Mouse (Mus musculus) limb, embryonic 10.5 days (tissue): Measurements from ENCODE around the gene Parva. TPM values are rescaled to one million over a fixed set of nuclear protein-coding genes. Genes with fewer than 3 reads are reported as not detected.

Experiments
- DNase-seq: peaks from one replicate; pipeline ENCODE4 v3.0.0-alpha.2; 2017; ENCODE audit warnings: low spot score
- H3K27ac ChIP-seq: fragments of 300-500 bp; sonication (generic); 2 replicates; pipeline ENCODE4 v1.5.1; 2016; ENCODE audit warnings: mild to moderate bottlenecking
- H3K27me3 ChIP-seq: fragments of 300-500 bp; sonication (generic); 2 replicates; pipeline ENCODE4 v1.6.1; 2016; ENCODE audit warnings: low read depth, mild to moderate bottlenecking; ENCODE audit not compliant: poor library complexity, severe bottlenecking
- H3K36me3 ChIP-seq: fragments of 300-500 bp; sonication (generic); 2 replicates; pipeline ENCODE4 v1.6.1; 2016; ENCODE audit warnings: mild to moderate bottlenecking, moderate library complexity
- H3K4me1 ChIP-seq: fragments of 300-500 bp; sonication (generic); 2 replicates; pipeline ENCODE4 v1.6.1; 2016
- H3K4me3 ChIP-seq: fragments of 300-500 bp; sonication (generic); 2 replicates; pipeline ENCODE4 v1.5.1; 2016; ENCODE audit warnings: mild to moderate bottlenecking, moderate library complexity
- H3K9me3 ChIP-seq: fragments of 300-500 bp; sonication (generic); replicated peaks from 2 replicates; pipeline ENCODE4 v1.6.1; 2016; ENCODE audit warnings: mild to moderate bottlenecking
- WGBS: fragments of 180-500 bp; shearing (Covaris S2); methylation state at CpG from one replicate; pipeline ENCODE4 v1.1.7; 2016; 5-methylcytosine and 5-hydroxymethylcytosine counted together
- polyA plus RNA-seq: library from polyadenylated mRNA; unstranded; fragments of >200 nt; fragmentation: Nextera tagmentation; extraction: Ambion mirVana; gene quantifications from 2 replicates; pipeline ENCODE4 v1.2.1, GENCODE M21; 2016

Parva gene
- polyA plus RNA-seq, 1 experiment from 2014 or later, result 64.3 TPM

DNA sequence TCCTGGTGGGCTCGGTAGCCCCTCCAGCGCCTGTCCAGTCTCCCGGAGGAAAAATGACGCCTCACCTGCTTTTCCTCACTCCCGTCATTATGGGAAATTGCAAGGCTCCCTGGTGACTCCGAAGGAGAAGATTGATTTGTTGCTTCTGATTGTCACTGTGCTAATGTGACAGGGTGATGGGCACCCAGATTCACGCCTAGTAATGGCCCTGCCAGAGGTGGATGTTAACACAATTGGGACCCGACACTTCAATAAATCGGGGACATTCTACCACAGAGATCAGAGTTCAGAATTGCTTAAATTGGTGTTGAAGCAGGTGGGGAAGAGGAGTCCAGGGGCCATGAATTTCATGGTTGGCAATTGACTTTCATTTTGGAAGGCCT, 17.7 kb downstream of the Parva start:
- H3K27me3 ChIP-seq, result no peaks in the 10 kb centered on the region
- H3K27ac ChIP-seq, result no peak overlapping the region
- no peaks in the 10 kb centered on the region for H3K9me3 ChIP-seq
- WGBS, result 16% methylated on average over 9 of the region's 9 CpGs
- H3K4me3 ChIP-seq, result no peak overlapping the region
- H3K4me1 ChIP-seq, result peaks cover 40% of the 10 kb centered on the region
- DNase-seq, result no peak
- 0 out of 2 replicates have a peak, but pooled peaks cover 2% of the 10 kb centered on the region for H3K36me3 ChIP-seq

- H3K36me3 ChIP-seq, result 0 out of 2 replicates have a peak, but pooled peaks cover 2% of the 10 kb centered on the region
- H3K4me1 ChIP-seq, result peaks cover 36% of the 10 kb centered on the region
- H3K9me3 ChIP-seq, result no peaks in the 10 kb centered on the region
- no peak overlapping the region for H3K4me3 ChIP-seq
- no peak for DNase-seq
- 91% methylated on average over 4 of the region's 4 CpGs for WGBS
- H3K27me3 ChIP-seq, result no peaks in the 10 kb centered on the region
- H3K27ac ChIP-seq, result no peak overlapping the region
Observed at GRCm38 (mm10) chr7:112446498-112446897, 19.2 kb downstream of the Parva start.

- Histone ChIP-seq H3K4me3 (no peak overlapping the region), H3K9me3 (no peaks in the 10 kb centered on the region), H3K4me1 (peaks cover 23% of the 10 kb centered on the region), H3K36me3 (0 out of 2 replicates have a peak, but pooled peaks cover 2% of the 10 kb centered on the region), H3K27ac (no peak overlapping the region), H3K27me3 (no peaks in the 10 kb centered on the region)
- DNase-seq, result no peak
- 86% methylated on average over 8 of the region's 8 CpGs for WGBS
Observed at GRCm38 (mm10) chr7:112449954-112450700, 22.8 kb downstream of the Parva start.

DNA sequence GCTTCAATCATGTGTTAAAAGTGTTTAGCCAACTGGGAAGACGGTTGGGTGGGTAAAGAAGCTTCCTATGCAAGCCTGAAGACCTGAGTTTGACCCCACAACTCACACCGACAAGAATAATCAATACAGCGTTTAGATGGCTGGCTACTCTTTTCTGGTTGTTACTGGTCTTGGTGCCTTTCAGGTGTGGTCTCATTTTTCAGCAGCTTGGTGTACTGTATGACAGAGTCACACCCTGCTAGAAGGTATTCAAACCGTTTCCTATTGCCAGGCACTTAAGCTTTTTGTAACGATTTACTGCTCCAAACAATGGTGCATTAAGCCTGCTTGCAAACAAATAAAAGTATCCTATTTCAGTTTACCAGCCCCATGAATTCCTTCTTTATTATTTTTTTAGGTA, 25.2 kb downstream of the Parva start:
- 70% methylated on average over 5 of the region's 5 CpGs for WGBS
- H3K4me1 ChIP-seq, result peaks cover 31% of the 10 kb centered on the region

DNA sequence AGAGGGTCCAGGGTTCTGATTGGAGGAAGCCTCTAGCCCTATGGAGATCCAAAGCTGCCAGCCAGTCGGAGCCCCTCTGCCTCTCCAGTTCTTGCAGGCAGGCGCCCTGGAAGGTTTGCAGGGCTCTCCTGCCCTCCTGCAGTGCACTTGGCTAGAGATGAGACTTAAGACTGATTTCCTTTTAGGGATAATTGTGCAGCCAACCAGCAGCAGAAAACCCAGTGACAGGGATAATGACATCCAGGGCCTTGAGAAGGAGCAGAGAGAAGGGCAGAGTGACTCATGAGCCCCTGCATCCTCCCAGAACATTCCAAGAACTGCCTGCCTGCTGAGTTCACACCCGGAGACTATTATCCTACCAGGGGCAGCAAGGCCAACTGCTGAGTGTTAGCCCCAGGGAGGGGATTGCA, 26.5 kb downstream of the Parva start:
- 7% methylated on average over 3 of the region's 3 CpGs for WGBS
- Histone ChIP-seq H3K4me3 (no peak overlapping the region), H3K9me3 (no peaks in the 10 kb centered on the region), H3K27ac (peak overlapping the region; percentile 62), H3K36me3 (no peaks in the 10 kb centered on the region), H3K4me1 (peaks cover 40% of the 10 kb centered on the region), H3K27me3 (no peaks in the 10 kb centered on the region)
- DNase-seq, result no peak

More for the DNA sequence above, 25.2 kb downstream of the Parva start:
- no peaks in the 10 kb centered on the region for H3K9me3 ChIP-seq
- no peak overlapping the region for H3K27ac ChIP-seq
- no peaks in the 10 kb centered on the region for H3K36me3 ChIP-seq
- no peak overlapping the region for H3K4me3 ChIP-seq
- no peak for DNase-seq
- H3K27me3 ChIP-seq, result no peaks in the 10 kb centered on the region

- Histone ChIP-seq H3K9me3 (no peaks in the 10 kb centered on the region), H3K4me1 (peaks cover 42% of the 10 kb centered on the region), H3K27me3 (no peaks in the 10 kb centered on the region), H3K36me3 (no peaks in the 10 kb centered on the region), H3K4me3 (no peak overlapping the region), H3K27ac (peak overlapping the region; percentile 62)
- no peak for DNase-seq
- 64% methylated on average over 6 of the region's 6 CpGs for WGBS
Observed at GRCm38 (mm10) chr7:112454380-112454779, 27.1 kb downstream of the Parva start.

- 93% methylated on average over 2 of the region's 2 CpGs for WGBS
- H3K4me3 ChIP-seq, result no peak overlapping the region
- H3K27ac ChIP-seq, result no peak overlapping the region
- peaks cover 44% of the 10 kb centered on the region for H3K4me1 ChIP-seq
- no peak for DNase-seq
- no peaks in the 10 kb centered on the region for H3K36me3 ChIP-seq
- H3K9me3 ChIP-seq, result no peaks in the 10 kb centered on the region
- H3K27me3 ChIP-seq, result no peaks in the 10 kb centered on the region
Observed at GRCm38 (mm10) chr7:112454951-112455350, 27.6 kb downstream of the Parva start.

- no peak for DNase-seq
- Histone ChIP-seq H3K27me3 (no peaks in the 10 kb centered on the region), H3K4me3 (no peak overlapping the region), H3K36me3 (no peaks in the 10 kb centered on the region), H3K9me3 (no peaks in the 10 kb centered on the region), H3K4me1 (peaks cover 45% of the 10 kb centered on the region), H3K27ac (no peak overlapping the region)
- WGBS, result 90% methylated on average over 5 of the region's 5 CpGs
Observed at GRCm38 (mm10) chr7:112455566-112456110, 28.3 kb downstream of the Parva start.

- Histone ChIP-seq H3K27ac (no peak overlapping the region), H3K36me3 (no peaks in the 10 kb centered on the region), H3K9me3 (no peaks in the 10 kb centered on the region), H3K4me1 (peaks cover 47% of the 10 kb centered on the region), H3K4me3 (no peak overlapping the region), H3K27me3 (no peaks in the 10 kb centered on the region)
- 93% methylated on average over 4 of the region's 4 CpGs for WGBS
- DNase-seq, result no peak
Observed at GRCm38 (mm10) chr7:112457373-112457772, 30.1 kb downstream of the Parva start.

GRCm38 (mm10) chr7:112457920-112458319, 30.6 kb downstream of the Parva start:
- no peak overlapping the region for H3K4me3 ChIP-seq
- DNase-seq, result no peak
- H3K9me3 ChIP-seq, result no peaks in the 10 kb centered on the region
- no peak overlapping the region for H3K27ac ChIP-seq
- 89% methylated on average over 4 of the region's 4 CpGs for WGBS
- H3K4me1 ChIP-seq, result peaks cover 52% of the 10 kb centered on the region
- no peaks in the 10 kb centered on the region for H3K27me3 ChIP-seq
- H3K36me3 ChIP-seq, result no peaks in the 10 kb centered on the region

DNA sequence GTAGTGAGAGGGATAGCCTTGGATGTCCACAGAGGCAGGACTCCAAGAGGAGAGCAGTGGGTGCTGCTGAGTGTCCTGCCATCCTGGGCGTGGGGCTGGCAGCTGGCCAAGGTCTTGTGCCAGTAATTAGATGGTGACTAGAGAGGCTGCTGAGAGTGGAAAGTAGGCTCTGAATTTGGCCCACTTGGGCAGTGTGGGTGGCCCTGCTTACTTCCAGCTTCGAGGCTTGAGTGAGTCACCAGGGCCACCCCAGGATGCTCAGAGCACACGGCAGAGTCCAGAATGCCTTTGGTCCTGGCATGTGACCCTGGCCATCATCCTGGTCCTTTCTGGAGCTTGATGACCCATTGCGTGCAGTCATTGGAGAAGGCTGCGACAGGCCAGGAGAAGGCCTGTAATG, 31.1 kb downstream of the Parva start:
- Histone ChIP-seq H3K27me3 (no peaks in the 10 kb centered on the region), H3K9me3 (no peaks in the 10 kb centered on the region), H3K36me3 (no peaks in the 10 kb centered on the region), H3K4me1 (peaks cover 56% of the 10 kb centered on the region), H3K27ac (peak overlapping the region; percentile 5; the same call in 1 of the 2 replicates), H3K4me3 (no peak overlapping the region)
- DNase-seq, result no peak
- WGBS, result 73% methylated on average over 5 of the region's 5 CpGs

- Histone ChIP-seq H3K9me3 (no peaks in the 10 kb centered on the region), H3K36me3 (peaks cover 10% of the 10 kb centered on the region; the same call in 1 of the 2 replicates), H3K27me3 (no peaks in the 10 kb centered on the region), H3K27ac (peak overlapping the region; percentile 73), H3K4me3 (no peak overlapping the region), H3K4me1 (peaks cover 56% of the 10 kb centered on the region)
- 0% methylated on average over 2 of the region's 2 CpGs for WGBS
- no peak for DNase-seq
Observed at GRCm38 (mm10) chr7:112463074-112463473, 35.8 kb downstream of the Parva start.

DNA sequence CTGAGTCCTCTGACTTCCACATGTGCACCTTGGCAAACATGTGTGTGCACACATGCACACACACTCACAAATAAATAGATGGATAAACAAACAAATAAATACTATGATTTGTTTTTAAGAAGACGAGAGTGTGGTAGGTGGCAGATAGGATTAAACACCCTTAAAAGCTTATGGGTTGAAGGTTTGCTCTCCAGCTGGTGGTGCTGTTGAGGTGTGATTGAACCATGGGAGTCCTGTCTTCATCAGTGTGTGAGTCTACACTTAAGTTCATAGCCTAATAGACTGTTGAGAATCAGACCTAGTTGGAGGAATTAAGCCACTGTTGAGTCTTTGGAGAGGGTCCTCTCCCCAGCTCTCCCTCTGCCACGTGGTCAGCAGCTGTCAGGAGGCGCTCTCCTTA, 38.6 kb downstream of the Parva start:
- Histone ChIP-seq H3K27ac (no peak overlapping the region), H3K4me1 (peaks cover 63% of the 10 kb centered on the region), H3K27me3 (no peaks in the 10 kb centered on the region), H3K9me3 (no peaks in the 10 kb centered on the region), H3K4me3 (no peak overlapping the region), H3K36me3 (peaks cover 10% of the 10 kb centered on the region; the same call in 1 of the 2 replicates)
- WGBS, result 70% methylated on average over 3 of the region's 3 CpGs
- DNase-seq, result no peak
